Mouse (Mus musculus): Measurements from ENCODE around the gene Cx3cr1. TPM values are rescaled to one million over a fixed set of nuclear protein-coding genes. Genes with fewer than 3 reads are reported as not detected.

The Cx3cr1 gene
- polyA plus RNA-seq, 1 experiment from 2014 or later, result 7.3 TPM

DNA sequence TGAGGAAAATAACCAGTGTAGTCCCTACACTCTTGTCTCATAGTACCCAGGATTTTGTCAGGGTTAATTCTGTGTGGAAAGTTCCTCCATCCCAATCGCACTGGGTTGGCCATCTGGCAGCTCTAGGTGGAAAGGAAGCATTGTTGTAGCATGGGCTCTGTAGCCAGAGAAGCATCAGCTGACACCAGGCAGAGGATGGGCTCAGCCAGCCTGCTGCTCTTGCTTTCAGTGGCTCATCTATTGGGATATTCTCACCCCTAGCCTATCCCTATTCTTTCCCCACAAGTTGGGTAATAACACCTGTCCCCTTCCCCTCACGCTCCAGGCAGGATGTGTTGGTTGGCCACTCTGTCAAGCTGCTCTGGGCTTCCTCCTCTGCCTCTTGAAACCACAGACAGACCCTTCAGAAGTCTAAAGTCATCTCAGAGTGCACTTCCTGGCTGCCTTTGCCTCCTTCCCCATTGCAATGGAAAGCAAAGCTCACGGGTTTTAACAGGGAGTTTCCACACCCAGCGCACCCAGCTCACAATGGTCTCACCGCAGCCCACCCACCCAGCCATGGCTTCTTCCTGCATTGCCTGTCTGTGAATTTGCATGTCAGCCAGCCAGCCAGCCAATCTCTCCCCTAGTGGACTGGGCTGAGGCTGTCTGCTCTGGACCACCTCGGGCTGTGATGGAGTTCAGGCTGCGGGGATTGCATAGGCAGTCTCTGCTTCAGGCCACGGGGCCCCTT is 15.0 kb downstream of the Cx3cr1 start:
- WGBS, result 44% methylated on average over 8 of the region's 8 CpGs
- Histone ChIP-seq H3K27ac (no peak overlapping the region), H3K9ac (no peak overlapping the region), H3K4me2 (no peak overlapping the region), H3K4me1 (no peaks in the 10 kb centered on the region), H3K36me3 (no peaks in the 10 kb centered on the region), H3K9me3 (replicated peaks) (no peaks in the 10 kb centered on the region), H3K27me3 (no peaks in the 10 kb centered on the region), H3K4me3 (replicated peaks) (no peak overlapping the region)
- ATAC-seq (replicated peaks; ENCODE audit: low FRiP score), result no peak

DNA sequence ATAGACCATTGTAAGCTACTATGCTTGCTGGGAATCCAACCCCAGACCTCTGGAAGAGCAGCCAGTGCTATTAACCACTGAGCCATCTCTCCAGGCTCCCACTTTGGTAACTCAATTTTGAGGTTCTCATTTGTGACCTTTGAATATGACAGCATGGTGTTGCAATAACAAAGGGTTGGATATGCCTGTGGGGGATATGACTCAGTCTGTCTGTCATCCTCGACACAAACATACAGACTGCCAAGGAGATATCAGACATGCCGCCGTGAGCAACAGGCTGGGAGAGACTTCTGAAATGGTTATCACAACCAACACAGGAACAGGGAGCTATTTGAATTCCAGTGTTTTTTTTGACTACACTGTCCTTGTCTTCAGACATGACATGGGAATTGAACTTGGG is 20.3 kb downstream of the Cx3cr1 start:
- H3K9ac ChIP-seq, result no peak overlapping the region
- no peak overlapping the region for H3K4me2 ChIP-seq
- no peaks in the 10 kb centered on the region for H3K27me3 ChIP-seq
- no peaks in the 10 kb centered on the region for H3K4me1 ChIP-seq
- 84% methylated on average over 3 of the region's 3 CpGs for WGBS
- no peak overlapping the region for H3K27ac ChIP-seq
- H3K36me3 ChIP-seq, result no peaks in the 10 kb centered on the region
- ATAC-seq (replicated peaks; ENCODE audit: low FRiP score), result no peak
- no peaks in the 10 kb centered on the region for H3K9me3 ChIP-seq (replicated peaks)
- H3K4me3 ChIP-seq (replicated peaks), result no peak overlapping the region

DNA sequence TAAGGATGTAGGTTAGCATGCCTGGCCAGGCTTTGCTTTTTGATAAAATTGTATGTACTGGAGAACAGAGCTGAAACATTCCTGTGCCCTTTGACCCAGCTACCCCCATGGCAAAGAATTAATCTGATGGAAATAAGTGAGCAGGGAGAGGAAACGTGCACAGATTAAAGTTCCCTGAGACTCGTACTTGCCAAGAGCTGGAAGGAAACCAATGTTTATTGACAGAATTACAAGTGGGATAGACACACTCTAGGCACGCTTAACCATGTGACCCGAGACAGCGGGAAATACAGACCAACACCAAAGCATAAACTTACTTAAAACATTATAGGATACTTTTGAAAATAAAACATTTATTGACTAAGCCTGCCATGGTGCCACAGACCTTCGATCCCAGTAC is 21.2 kb downstream of the Cx3cr1 start:
- Histone ChIP-seq H3K4me2 (no peak overlapping the region), H3K9ac (no peak overlapping the region), H3K27ac (no peak overlapping the region), H3K4me1 (no peaks in the 10 kb centered on the region), H3K36me3 (no peaks in the 10 kb centered on the region), H3K4me3 (replicated peaks) (no peak overlapping the region), H3K9me3 (replicated peaks) (no peaks in the 10 kb centered on the region), H3K27me3 (no peaks in the 10 kb centered on the region)
- WGBS, result 74% methylated on average over 6 of the region's 6 CpGs
- ATAC-seq (replicated peaks; ENCODE audit: low FRiP score), result no peak

DNA sequence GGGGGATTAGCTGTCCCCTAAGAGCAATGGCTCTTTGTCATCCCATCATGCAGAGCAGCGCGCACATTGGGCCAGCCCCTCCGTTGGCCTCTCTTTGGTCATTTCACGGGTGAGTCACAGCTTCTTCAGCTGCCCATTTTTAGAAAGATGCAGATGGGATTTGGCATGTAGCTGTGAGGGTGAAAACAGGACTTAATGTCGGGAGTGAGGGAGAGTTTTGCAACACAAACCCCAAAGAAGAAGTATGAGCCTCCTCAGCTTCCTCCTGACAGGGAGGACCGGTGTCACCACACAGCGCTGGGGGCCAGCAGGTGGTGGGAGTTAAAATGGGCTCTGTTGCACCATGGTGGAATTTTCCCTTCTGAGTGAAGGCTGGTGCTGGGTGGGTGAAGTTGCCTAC is 26.6 kb downstream of the Cx3cr1 start:
- Histone ChIP-seq H3K4me2 (no peak overlapping the region), H3K27ac (no peak overlapping the region), H3K4me3 (replicated peaks) (no peak overlapping the region), H3K36me3 (no peaks in the 10 kb centered on the region), H3K27me3 (no peaks in the 10 kb centered on the region), H3K9ac (no peak overlapping the region), H3K9me3 (replicated peaks) (no peaks in the 10 kb centered on the region), H3K4me1 (no peaks in the 10 kb centered on the region)
- 87% methylated on average over 7 of the region's 7 CpGs for WGBS
- no peak for ATAC-seq (replicated peaks; ENCODE audit: low FRiP score)

DNA sequence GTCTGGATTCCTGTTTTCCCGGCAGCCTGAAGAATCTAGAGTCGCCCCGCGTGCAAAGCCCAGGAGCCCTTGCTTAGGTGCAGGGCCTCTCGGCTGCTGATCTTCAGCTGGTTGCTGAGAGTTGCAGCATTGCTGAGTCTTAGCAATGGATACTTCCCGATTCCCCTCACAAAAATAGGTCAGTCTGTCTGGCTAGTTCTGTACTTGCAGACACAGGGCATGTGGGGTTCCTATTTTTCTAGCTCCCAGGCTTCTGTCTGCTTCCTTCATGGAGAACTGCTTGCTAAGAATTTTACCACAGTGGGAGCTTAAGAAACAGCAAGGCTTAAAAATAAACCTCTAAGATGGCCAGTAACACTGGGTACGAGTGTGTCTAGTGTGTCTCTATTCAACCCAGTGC is 32.3 kb downstream of the Cx3cr1 start:
- no peak for ATAC-seq (replicated peaks; ENCODE audit: low FRiP score)
- H3K27ac ChIP-seq, result no peak overlapping the region
- H3K4me2 ChIP-seq, result no peak overlapping the region
- no peaks in the 10 kb centered on the region for H3K27me3 ChIP-seq
- 83% methylated on average over 7 of the region's 7 CpGs for WGBS
- H3K36me3 ChIP-seq, result no peaks in the 10 kb centered on the region
- no peak overlapping the region for H3K4me3 ChIP-seq (replicated peaks)
- H3K9ac ChIP-seq, result no peak overlapping the region
- no peaks in the 10 kb centered on the region for H3K9me3 ChIP-seq (replicated peaks)
- H3K4me1 ChIP-seq, result no peaks in the 10 kb centered on the region

DNA sequence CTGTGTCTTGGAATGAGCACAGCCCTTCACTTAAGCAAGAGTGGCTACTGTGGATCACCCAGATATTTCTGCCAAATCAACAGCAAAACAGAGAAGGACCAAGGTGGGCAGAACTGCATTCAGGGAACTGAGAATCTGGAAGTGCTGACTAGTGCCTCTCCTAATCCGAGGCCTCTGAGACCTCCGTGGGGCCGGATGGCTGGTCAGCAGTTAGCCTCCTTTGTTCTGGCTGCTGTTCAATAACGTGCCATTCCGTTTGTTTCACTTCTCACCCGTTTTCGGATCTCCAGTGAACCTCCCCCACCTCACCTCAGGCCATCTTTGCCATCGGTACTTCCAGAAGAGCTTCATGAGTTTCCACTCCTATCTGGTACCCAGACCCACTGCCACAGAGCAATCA is 35.3 kb downstream of the Cx3cr1 start:
- Histone ChIP-seq H3K27ac (no peak overlapping the region), H3K9me3 (replicated peaks) (no peaks in the 10 kb centered on the region), H3K27me3 (no peaks in the 10 kb centered on the region), H3K4me1 (no peaks in the 10 kb centered on the region), H3K4me2 (no peak overlapping the region), H3K36me3 (no peaks in the 10 kb centered on the region), H3K4me3 (replicated peaks) (no peak overlapping the region), H3K9ac (no peak overlapping the region)
- no peak for ATAC-seq (replicated peaks; ENCODE audit: low FRiP score)
- WGBS, result 69% methylated on average over 8 of the region's 8 CpGs

DNA sequence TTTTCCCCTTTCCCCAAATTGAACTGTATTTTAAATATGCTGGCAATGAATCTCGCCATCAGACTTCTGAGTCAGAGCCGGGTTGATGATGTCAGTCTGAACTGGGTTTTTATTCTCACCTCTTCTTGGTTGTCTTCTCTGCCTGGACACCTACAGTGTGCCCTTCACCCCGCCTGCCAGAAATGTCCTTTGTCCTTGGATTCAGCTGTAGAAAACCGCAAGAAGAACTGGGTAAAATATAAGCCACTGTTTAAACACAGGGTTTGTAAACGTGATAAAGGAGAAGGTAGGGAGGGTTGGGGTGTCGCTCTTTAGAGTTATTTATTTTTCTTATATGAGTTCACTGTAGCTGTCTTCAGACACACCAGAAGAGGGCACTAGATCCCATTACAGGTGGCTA is 37.0 kb downstream of the Cx3cr1 start:
- H3K36me3 ChIP-seq, result no peaks in the 10 kb centered on the region
- H3K9ac ChIP-seq, result no peak overlapping the region
- WGBS, result 86% methylated on average over 6 of the region's 6 CpGs
- H3K27me3 ChIP-seq, result no peaks in the 10 kb centered on the region
- H3K4me1 ChIP-seq, result no peaks in the 10 kb centered on the region
- no peak overlapping the region for H3K27ac ChIP-seq
- H3K4me2 ChIP-seq, result no peak overlapping the region
- no peak overlapping the region for H3K4me3 ChIP-seq (replicated peaks)
- H3K9me3 ChIP-seq (replicated peaks), result no peaks in the 10 kb centered on the region
- no peak for ATAC-seq (replicated peaks; ENCODE audit: low FRiP score)

DNA sequence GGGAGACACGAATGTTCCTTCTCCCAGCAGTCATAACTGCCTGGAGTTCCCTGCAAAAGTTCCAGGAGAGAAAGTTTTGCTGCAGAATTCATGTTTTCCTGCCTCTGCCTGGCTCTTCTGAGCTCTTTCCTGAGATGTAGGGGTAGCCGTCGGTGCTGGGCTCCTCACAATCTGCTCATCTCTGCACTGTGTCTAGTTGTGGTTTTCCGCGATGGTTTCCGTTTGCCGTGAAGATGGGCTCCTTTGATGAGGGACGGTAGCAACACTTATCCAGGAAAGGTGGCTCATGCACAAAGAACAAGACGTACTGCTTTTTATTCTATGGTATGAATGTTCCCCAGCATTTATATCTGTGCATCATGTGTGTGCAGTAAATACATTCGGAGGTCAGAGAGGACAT is 39.3 kb downstream of the Cx3cr1 start:
- no peaks in the 10 kb centered on the region for H3K27me3 ChIP-seq
- H3K4me3 ChIP-seq (replicated peaks), result no peak overlapping the region
- peaks cover 4% of the 10 kb centered on the region; the same call in 1 of the 2 replicates for H3K4me1 ChIP-seq
- no peak overlapping the region for H3K4me2 ChIP-seq
- 87% methylated on average over 10 of the region's 10 CpGs for WGBS
- no peak overlapping the region for H3K9ac ChIP-seq
- no peak for ATAC-seq (replicated peaks; ENCODE audit: low FRiP score)
- H3K27ac ChIP-seq, result no peak overlapping the region
- H3K36me3 ChIP-seq, result no peaks in the 10 kb centered on the region
- H3K9me3 ChIP-seq (replicated peaks), result no peaks in the 10 kb centered on the region

DNA sequence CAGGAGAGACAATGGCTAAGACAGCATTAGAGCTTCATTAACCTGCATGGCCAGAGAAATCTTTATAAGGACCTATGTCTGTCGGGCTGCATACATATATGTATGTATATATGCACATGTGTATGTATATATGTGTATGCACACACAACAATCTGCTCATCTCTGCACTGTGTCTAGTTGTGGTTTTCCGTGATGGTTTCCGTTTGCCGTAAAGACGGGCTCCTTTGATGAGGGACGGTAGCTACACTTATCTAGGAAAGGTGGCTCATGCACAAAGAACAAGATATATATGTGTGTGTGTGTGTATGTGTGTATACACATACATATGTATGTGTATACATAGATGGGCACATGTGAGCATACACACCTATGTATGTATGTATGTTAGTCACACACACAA is 39.8 kb downstream of the Cx3cr1 start:
- Histone ChIP-seq H3K4me1 (peaks cover 4% of the 10 kb centered on the region; the same call in 1 of the 2 replicates), H3K9me3 (replicated peaks) (no peaks in the 10 kb centered on the region), H3K36me3 (no peaks in the 10 kb centered on the region), H3K9ac (no peak overlapping the region), H3K27ac (no peak overlapping the region), H3K4me2 (no peak overlapping the region), H3K4me3 (replicated peaks) (no peak overlapping the region), H3K27me3 (no peaks in the 10 kb centered on the region)
- no peak for ATAC-seq (replicated peaks; ENCODE audit: low FRiP score)
- 91% methylated on average over 6 of the region's 6 CpGs for WGBS

DNA sequence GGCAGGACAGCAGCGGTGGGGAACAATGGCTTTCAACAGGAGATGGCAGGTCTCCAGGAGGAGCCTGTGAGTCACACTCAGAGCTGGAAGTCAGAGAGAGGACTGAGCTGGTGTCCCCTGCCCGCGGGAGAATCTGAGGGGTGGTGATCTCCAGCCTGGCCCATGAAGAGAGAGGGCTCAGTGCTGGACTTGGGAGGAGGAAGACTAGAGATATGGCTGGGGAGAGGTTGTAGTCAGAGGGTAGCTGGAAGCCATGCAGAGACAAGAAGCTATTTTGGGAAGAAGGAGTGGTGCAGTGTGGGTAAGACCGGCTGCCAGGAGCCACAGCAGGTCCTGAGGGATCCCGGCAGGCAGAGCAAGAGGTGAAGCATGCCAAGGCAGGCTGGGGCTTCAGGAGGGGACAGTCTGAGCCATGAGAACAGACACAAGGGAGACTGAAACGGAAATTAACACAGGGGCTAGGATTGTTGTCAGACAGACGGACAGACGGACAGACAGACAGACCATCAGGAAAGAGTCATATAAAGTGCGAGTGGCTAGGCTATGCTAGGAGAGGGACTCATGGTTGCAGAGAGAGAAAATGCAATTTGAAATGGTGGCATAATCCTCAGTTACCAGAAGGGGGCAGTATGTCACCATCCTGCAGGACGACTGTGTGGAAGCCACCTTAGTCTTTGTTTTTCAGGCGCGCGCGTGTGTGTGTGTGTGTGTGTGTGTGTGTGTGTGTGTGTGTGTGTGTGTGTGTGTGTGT is 42.1 kb downstream of the Cx3cr1 start:
- H3K4me3 ChIP-seq (replicated peaks), result no peak overlapping the region
- no peaks in the 10 kb centered on the region for H3K36me3 ChIP-seq
- H3K9me3 ChIP-seq (replicated peaks), result no peaks in the 10 kb centered on the region
- no peak overlapping the region for H3K4me2 ChIP-seq
- no peak overlapping the region for H3K27ac ChIP-seq
- peaks cover 4% of the 10 kb centered on the region; the same call in 1 of the 2 replicates for H3K4me1 ChIP-seq
- no peaks in the 10 kb centered on the region for H3K27me3 ChIP-seq
- H3K9ac ChIP-seq, result no peak overlapping the region
- 24% methylated on average over 14 of the region's 14 CpGs for WGBS
- 0 out of 2 replicates have a peak, but pooled peaks have one; percentile 58 for ATAC-seq (replicated peaks; ENCODE audit: low FRiP score)

DNA sequence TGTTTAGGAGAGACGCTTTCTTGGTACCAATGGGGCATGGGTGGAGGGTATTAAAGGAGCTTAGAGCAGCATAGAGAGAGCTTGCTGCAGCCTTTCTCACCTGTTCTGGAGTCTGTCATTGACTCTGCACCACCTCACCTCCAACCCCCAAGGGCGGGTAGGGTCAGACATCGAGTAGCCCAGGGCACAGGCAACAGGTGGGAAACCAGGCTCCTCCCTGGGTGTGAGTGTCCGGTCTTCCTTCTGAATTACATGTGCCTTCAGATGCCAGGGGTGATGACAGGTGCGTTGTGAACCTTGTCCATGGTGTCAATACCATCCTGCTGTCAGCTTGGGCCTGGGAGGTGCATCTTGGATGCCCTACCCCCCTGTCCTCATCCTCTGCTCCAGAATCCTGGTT is 45.1 kb downstream of the Cx3cr1 start:
- no peak overlapping the region for H3K27ac ChIP-seq
- H3K27me3 ChIP-seq, result no peaks in the 10 kb centered on the region
- WGBS, result 78% methylated on average over 5 of the region's 5 CpGs
- H3K4me2 ChIP-seq, result no peak overlapping the region
- H3K9ac ChIP-seq, result no peak overlapping the region
- H3K9me3 ChIP-seq (replicated peaks), result no peaks in the 10 kb centered on the region
- H3K36me3 ChIP-seq, result no peaks in the 10 kb centered on the region
- no peak for ATAC-seq (replicated peaks; ENCODE audit: low FRiP score)
- H3K4me3 ChIP-seq (replicated peaks), result no peak overlapping the region
- peaks cover 10% of the 10 kb centered on the region for H3K4me1 ChIP-seq

DNA sequence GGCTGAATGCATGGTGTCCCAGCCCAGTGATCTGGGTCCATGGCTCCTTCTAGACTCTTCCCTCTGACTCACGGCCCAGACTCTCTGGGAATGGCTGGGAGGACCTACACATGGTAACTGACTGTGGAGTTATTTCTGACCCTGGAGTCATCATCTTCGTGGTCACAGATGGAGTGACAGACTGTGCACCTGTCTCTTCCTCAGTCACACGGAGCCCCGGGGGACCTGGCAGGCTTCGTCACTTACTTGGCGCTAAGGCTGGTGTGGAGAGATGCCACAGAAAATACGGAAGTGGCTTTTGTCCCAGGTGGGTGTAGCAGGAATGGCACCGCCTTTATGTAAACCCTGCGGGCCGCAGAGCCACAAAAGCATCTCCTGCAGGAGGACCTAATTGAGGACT is 45.5 kb downstream of the Cx3cr1 start:
- 82% methylated on average over 10 of the region's 10 CpGs for WGBS
- no peaks in the 10 kb centered on the region for H3K9me3 ChIP-seq (replicated peaks)
- no peaks in the 10 kb centered on the region for H3K27me3 ChIP-seq
- H3K4me3 ChIP-seq (replicated peaks), result no peak overlapping the region
- no peak overlapping the region for H3K9ac ChIP-seq
- H3K4me1 ChIP-seq, result peaks cover 10% of the 10 kb centered on the region
- ATAC-seq (replicated peaks; ENCODE audit: low FRiP score), result no peak
- H3K36me3 ChIP-seq, result no peaks in the 10 kb centered on the region
- H3K27ac ChIP-seq, result no peak overlapping the region
- no peak overlapping the region for H3K4me2 ChIP-seq
